ENCODE assay signal across 8 mouse cellular contexts in genomic region chr19:10102054-10102700, GRCm38 (mm10). TPM values are rescaled to one million over a fixed set of nuclear protein-coding genes. Genes with fewer than 3 reads are reported as not detected.
DNase-seq lines count a peak whose midpoint lies in the region; ATAC-seq and TF ChIP-seq lines count a peak whose summit lies in the region.

No protein-coding gene starts in this region.

- TF ChIP-seq POLR2A in testis, adult 2 months (IDR thresholded peaks at IDR 0.05; ENCODE audit: control insufficient read depth, low read depth, low read length): no peak

- no peaks in the 10 kb centered on the region for H3K9me3 ChIP-seq in intestine, embryonic 14.5 days (ENCODE audit: control insufficient read depth, low read length)
- H3K9me3 ChIP-seq in midbrain, embryonic 15.5 days: no peaks in the 10 kb centered on the region

- ATAC-seq in intestine, embryonic 14.5 days (replicated peaks; ENCODE audit: low FRiP score, low TSS enrichment, low read depth): peak; percentile 69; the same call in 1 of the 2 replicates
- ATAC-seq in midbrain, embryonic 15.5 days (replicated peaks): peak; percentile 74

- DNase-seq in embryo, embryonic 10 days (ENCODE audit: low spot score): peak; percentile 19
- DNase-seq in embryo, embryonic 10.5 days (ENCODE audit: low spot score): no peak
- DNase-seq in testis, postnatal 14 days (ENCODE audit: low spot score): no peak
- DNase-seq in intestine, embryonic 14.5 days (ENCODE audit: low spot score): no peak
- no peak for DNase-seq in ovary, adult 18-20 months (ENCODE audit: low spot score)
- no peak for DNase-seq in urinary bladder, postnatal 10 days (ENCODE audit: low spot score)

- peaks cover 7% of the 10 kb centered on the region for H3K4me1 ChIP-seq in testis, adult 2 months (ENCODE audit: control insufficient read depth, insufficient read depth, low read length)
- H3K4me1 ChIP-seq in intestine, embryonic 14.5 days (replicated peaks; ENCODE audit: control insufficient read depth, insufficient read depth, low read length): peaks cover 27% of the 10 kb centered on the region
- peaks cover 40% of the 10 kb centered on the region for H3K4me1 ChIP-seq in midbrain, embryonic 15.5 days

- H3K27me3 ChIP-seq in testis, adult 2 months (ENCODE audit: control insufficient read depth, insufficient read depth, low read length): no peaks in the 10 kb centered on the region
- no peaks in the 10 kb centered on the region for H3K27me3 ChIP-seq in intestine, embryonic 14.5 days (replicated peaks; ENCODE audit: control insufficient read depth, insufficient read depth, low read length)
- no peaks in the 10 kb centered on the region for H3K27me3 ChIP-seq in midbrain, embryonic 15.5 days (replicated peaks)

- H3K36me3 ChIP-seq in testis, adult 2 months (ENCODE audit: control insufficient read depth, insufficient read depth, low read length): no peaks in the 10 kb centered on the region
- peaks cover 7% of the 10 kb centered on the region for H3K36me3 ChIP-seq in intestine, embryonic 14.5 days (ENCODE audit: control insufficient read depth, insufficient read depth, low read length)
- H3K36me3 ChIP-seq in midbrain, embryonic 15.5 days (replicated peaks): no peaks in the 10 kb centered on the region

- peak overlapping the region; percentile 85 for H3K4me2 ChIP-seq in intestine, embryonic 14.5 days (ENCODE audit: low read length)
- peak overlapping the region; percentile 78 for H3K4me2 ChIP-seq in midbrain, embryonic 15.5 days

- no peak for TF ChIP-seq CTCF in testis, adult 2 months (IDR thresholded peaks at IDR 0.05; ENCODE audit: control insufficient read depth, insufficient read depth, insufficient replicate concordance, low read depth, low read length)

- H3K9ac ChIP-seq in intestine, embryonic 14.5 days (ENCODE audit: low read length): peak overlapping the region; percentile 75
- peak overlapping the region; percentile 77 for H3K9ac ChIP-seq in midbrain, embryonic 15.5 days

- peak overlapping the region; percentile 74 for H3K27ac ChIP-seq in testis, adult 2 months (ENCODE audit: control insufficient read depth, insufficient read depth, low read depth, low read length)
- H3K27ac ChIP-seq in intestine, embryonic 14.5 days (ENCODE audit: low read depth): peak overlapping the region; percentile 84
- peak overlapping the region; percentile 95 for H3K27ac ChIP-seq in midbrain, embryonic 15.5 days

- H3K4me3 ChIP-seq in testis, adult 2 months (ENCODE audit: control insufficient read depth, low read depth, low read length): peak overlapping the region; percentile 75
- peak overlapping the region; percentile 77 for H3K4me3 ChIP-seq in intestine, embryonic 14.5 days (ENCODE audit: low read depth, low read length)
- H3K4me3 ChIP-seq in midbrain, embryonic 15.5 days: peak overlapping the region; percentile 73

- WGBS in intestine, embryonic 14.5 days: 4% methylated on average over 22 of the region's 25 CpGs
- WGBS in midbrain, embryonic 15.5 days: 3% methylated on average over 22 of the region's 25 CpGs

RNA-seq across cellular contexts. Expression of gene Fads2, which starts 0.6 kb away (rescaled TPM):
- 91.5 and 97.5 TPM in 2 replicates for polyA plus RNA-seq in testis, adult 2 months (2012; rRNA removed)
- polyA plus RNA-seq in intestine, embryonic 14.5 days (2014; fragmentation: Nextera tagmentation; extraction: Ambion mirVana): 64.2 and 71.4 TPM in 2 replicates
- 215 and 222 TPM in 2 replicates for polyA plus RNA-seq in midbrain, embryonic 15.5 days (2015; fragmentation: Nextera tagmentation; extraction: Ambion mirVana)
